Mouse (Mus musculus): ENCODE measurements around the gene Asic5.

- TF ChIP-seq CTCF (IDR thresholded peaks at IDR 0.05; ENCODE audit: low read depth), result no peak
- TF ChIP-seq EP300 (optimal IDR thresholded peaks at IDR 0.05), result no peak
Observed at GRCm38 (mm10) chr3:82043676-82044075, 61.6 kb downstream of the Asic5 start.

All from stomach, postnatal 0 days (tissue).